In genomic region chr11:99043632-99044031, GRCm38 (mm10) we compare ENCODE assay signal across 10 mouse cellular contexts. TPM values are rescaled to one million over a fixed set of nuclear protein-coding genes. Genes with fewer than 3 reads are reported as not detected.
DNase-seq lines count a peak whose midpoint lies in the region; ATAC-seq and TF ChIP-seq lines count a peak whose summit lies in the region.
"Had no signal": no experiment of that assay in that cellular context is flagged by ENCODE, and none has a peak within 500 bp of the region (broad histone marks: within the 10 kb centered on the region; RNA-seq: fewer than 3 reads in every experiment).

No protein-coding gene starts in this region.

- no peaks in the 10 kb centered on the region for H3K27me3 ChIP-seq in heart, adult 2 months (ENCODE audit: control insufficient read depth, insufficient read depth, low read length)
- H3K27me3 ChIP-seq in neural tube, embryonic 11.5 days (ENCODE audit: control insufficient read depth, insufficient read depth, low read length) = no peaks in the 10 kb centered on the region
- no peaks in the 10 kb centered on the region for H3K27me3 ChIP-seq in limb, embryonic 11.5 days (ENCODE audit: control insufficient read depth, insufficient read depth, low read length)
- H3K27me3 ChIP-seq in hindbrain, embryonic 16.5 days (replicated peaks; ENCODE audit: control insufficient read depth, insufficient read depth, low read length) = no peaks in the 10 kb centered on the region

- no peak overlapping the region for H3K9ac ChIP-seq in heart, adult 2 months (ENCODE audit: low read depth, low read length)
- H3K9ac ChIP-seq in neural tube, embryonic 11.5 days (ENCODE audit: low read length) = no peak overlapping the region
- no peak overlapping the region for H3K9ac ChIP-seq in limb, embryonic 11.5 days (ENCODE audit: low read length)
- H3K9ac ChIP-seq in hindbrain, embryonic 16.5 days (ENCODE audit: low read depth, low read length) = no peak overlapping the region

- no peak for TF ChIP-seq EP300 in heart, adult 2 months (IDR thresholded peaks at IDR 0.05; ENCODE audit: insufficient read depth, low read depth, low read length)

- TF ChIP-seq CTCF in heart, adult 2 months (IDR thresholded peaks at IDR 0.05) = peak; percentile 39

- DNase-seq in heart, adult 2 months = peak in 1 of 2 experiments; percentile 27
- DNase-seq in heart, postnatal 4 days = no peak
- DNase-seq in neural tube, embryonic 11.5 days (ENCODE audit: low spot score) = no peak
- DNase-seq in neural tube, embryonic 10.5 days (ENCODE audit: extremely low spot score, low spot score) = no peak
- DNase-seq in limb, embryonic 11.5 days (ENCODE audit: low spot score) = no peak
- DNase-seq in embryo, embryonic 9.5 days (ENCODE audit: extremely low spot score) = no peak
- no peak for DNase-seq in frontal cortex, adult 2 months (ENCODE audit: extremely low spot score in 1 of 2, low spot score in 1 of 2)
- DNase-seq: right cerebral cortex, postnatal 14 days had no signal

- ATAC-seq in neural tube, embryonic 11.5 days (ENCODE audit: insufficient read depth, low FRiP score, low TSS enrichment) = no peak
- ATAC-seq in limb, embryonic 11.5 days (ENCODE audit: insufficient number of reproducible peaks, low FRiP score, low TSS enrichment, low read depth) = no peak
- no peak for ATAC-seq in hindbrain, embryonic 16.5 days
- ATAC-seq: hindbrain, postnatal 0 days had no signal

- 43% methylated on average over 6 of the region's 6 CpGs for WGBS in heart, adult 2 months
- 87% methylated on average over 6 of the region's 6 CpGs for WGBS in neural tube, embryonic 11.5 days
- 65% methylated on average over 6 of the region's 6 CpGs for WGBS in limb, embryonic 11.5 days
- WGBS in hindbrain, embryonic 16.5 days = 84% methylated on average over 6 of the region's 6 CpGs

- H3K79me2 ChIP-seq in heart, adult 2 months (replicated peaks; ENCODE audit: control insufficient read depth, insufficient read depth, low read length) = no peaks in the 10 kb centered on the region

- peak overlapping the region; percentile 7; the same call in 1 of the 2 replicates for H3K4me2 ChIP-seq in neural tube, embryonic 11.5 days (ENCODE audit: low read depth)
- peak overlapping the region; percentile 50 for H3K4me2 ChIP-seq in limb, embryonic 11.5 days (ENCODE audit: low read depth, severe bottlenecking)
- H3K4me2 ChIP-seq in hindbrain, embryonic 16.5 days (ENCODE audit: low read length) = no peak overlapping the region

- intact Hi-C loops in heart, adult 2 months (cut with DNase I) = loop anchor here (5.0 kb wide), 1 partner anchor 121 kb away; no protein-coding TSS in a partner anchor

- H3K36me3 ChIP-seq in heart, adult 2 months (ENCODE audit: control insufficient read depth, insufficient read depth, low read length) = no peaks in the 10 kb centered on the region
- H3K36me3 ChIP-seq in neural tube, embryonic 11.5 days (ENCODE audit: control insufficient read depth, insufficient read depth, low read length) = peaks cover 9% of the 10 kb centered on the region
- H3K36me3 ChIP-seq in limb, embryonic 11.5 days (ENCODE audit: control insufficient read depth, insufficient read depth, low read length) = peaks cover 6% of the 10 kb centered on the region; the same call in 1 of the 2 replicates
- H3K36me3 ChIP-seq in hindbrain, embryonic 16.5 days (ENCODE audit: control insufficient read depth, insufficient read depth, low read length) = no peaks in the 10 kb centered on the region

- no peak for TF ChIP-seq POLR2A in heart, adult 2 months (IDR thresholded peaks at IDR 0.05; ENCODE audit: insufficient read depth, low read depth, low read length)

- H3K4me1 ChIP-seq in heart, adult 2 months (ENCODE audit: control insufficient read depth, insufficient read depth, low read length) = peaks cover 20% of the 10 kb centered on the region
- peaks cover 21% of the 10 kb centered on the region; the same call in 1 of the 2 replicates for H3K4me1 ChIP-seq in neural tube, embryonic 11.5 days (ENCODE audit: control insufficient read depth, insufficient read depth, low read length)
- H3K4me1 ChIP-seq in limb, embryonic 11.5 days (ENCODE audit: control insufficient read depth, insufficient read depth, low read length) = peaks cover 51% of the 10 kb centered on the region
- peaks cover 23% of the 10 kb centered on the region for H3K4me1 ChIP-seq in hindbrain, embryonic 16.5 days (ENCODE audit: control insufficient read depth, insufficient read depth, low read depth, low read length)

- peak overlapping the region; percentile 53 for H3K27ac ChIP-seq in heart, adult 2 months
- H3K27ac ChIP-seq in neural tube, embryonic 11.5 days (ENCODE audit: low read depth, low read length) = no peak overlapping the region
- no peak overlapping the region for H3K27ac ChIP-seq in limb, embryonic 11.5 days (replicated peaks; ENCODE audit: low read depth, low read length)
- H3K27ac ChIP-seq in hindbrain, embryonic 16.5 days (ENCODE audit: low read depth, low read length) = no peak overlapping the region

- no peaks in the 10 kb centered on the region for H3K9me3 ChIP-seq in neural tube, embryonic 11.5 days (ENCODE audit: control insufficient read depth, low read length)
- H3K9me3 ChIP-seq in limb, embryonic 11.5 days (ENCODE audit: control insufficient read depth, low read length) = no peaks in the 10 kb centered on the region
- H3K9me3 ChIP-seq in hindbrain, embryonic 16.5 days (ENCODE audit: control insufficient read depth, low read length) = no peaks in the 10 kb centered on the region

- no peak overlapping the region for H3K4me3 ChIP-seq in heart, adult 2 months
- no peak overlapping the region for H3K4me3 ChIP-seq in neural tube, embryonic 11.5 days (ENCODE audit: low read depth, low read length)
- peak overlapping the region; percentile 29 for H3K4me3 ChIP-seq in limb, embryonic 11.5 days (ENCODE audit: low read depth, low read length)
- H3K4me3 ChIP-seq in hindbrain, embryonic 16.5 days (ENCODE audit: low read length) = no peak overlapping the region

RNA-seq across cellular contexts. Expression of gene Igfbp4, which starts 2.6 kb away (rescaled TPM):
- 10 to 100 TPM; 81.8 to 84.2 TPM for total RNA-seq in heart, adult 2 months (2021)
- 163 and 216 TPM in 2 replicates for polyA plus RNA-seq in heart, adult 2 months (2012; rRNA removed)
- 100 to 1,000 TPM; 204 to 217 TPM for total RNA-seq in heart, postnatal 4 days (2021)
- 353 and 365 TPM in 2 replicates for polyA plus RNA-seq in neural tube, embryonic 11.5 days (2014; fragmentation: Nextera tagmentation; extraction: Ambion mirVana)
- 799 and 884 TPM in 2 replicates for polyA plus RNA-seq in limb, embryonic 11.5 days (2014; fragmentation: Nextera tagmentation; extraction: Ambion mirVana)
- polyA plus RNA-seq in frontal cortex, adult 2 months (2012; rRNA removed) = 64.3 and 86.3 TPM in 2 replicates
- 120 and 161 TPM in 2 replicates for polyA plus RNA-seq in hindbrain, embryonic 16.5 days (2015; fragmentation: Nextera tagmentation; extraction: Ambion mirVana)

RNA-seq across cellular contexts. Expression of gene Top2a, which starts 19.6 kb away (rescaled TPM):
- 1 to 10 TPM; 1.4 to 2.3 TPM for total RNA-seq in heart, adult 2 months (2021)
- polyA plus RNA-seq in heart, adult 2 months (2012; rRNA removed) = 0.27 and 0.56 TPM in 2 replicates
- total RNA-seq in heart, postnatal 4 days (2021) = 100 to 1,000 TPM; 174 to 191 TPM
- 338 and 339 TPM in 2 replicates for polyA plus RNA-seq in neural tube, embryonic 11.5 days (2014; fragmentation: Nextera tagmentation; extraction: Ambion mirVana)
- 422 and 448 TPM in 2 replicates for polyA plus RNA-seq in limb, embryonic 11.5 days (2014; fragmentation: Nextera tagmentation; extraction: Ambion mirVana)
- 2.1 and 3.1 TPM in 2 replicates for polyA plus RNA-seq in frontal cortex, adult 2 months (2012; rRNA removed)
- polyA plus RNA-seq in hindbrain, embryonic 16.5 days (2015; fragmentation: Nextera tagmentation; extraction: Ambion mirVana) = 33.1 and 44.9 TPM in 2 replicates

RNA-seq across cellular contexts. Expression of gene Tns4, which starts 45.5 kb away (rescaled TPM):
- total RNA-seq in heart, adult 2 months (2021) = under 1 TPM; 0.16 to 0.23 TPM
- polyA plus RNA-seq in heart, adult 2 months (2012; rRNA removed) = 0.49 and 1.1 TPM in 2 replicates
- total RNA-seq in heart, postnatal 4 days (2021) = under 1 TPM in 1 of 2 experiments, not detected in 1; 0.14 TPM
- polyA plus RNA-seq in neural tube, embryonic 11.5 days (2014; fragmentation: Nextera tagmentation; extraction: Ambion mirVana) = 0.46 and 0.62 TPM in 2 replicates
- 1.2 and 1.6 TPM in 2 replicates for polyA plus RNA-seq in limb, embryonic 11.5 days (2014; fragmentation: Nextera tagmentation; extraction: Ambion mirVana)
- 0.19 and 0.34 TPM in 2 replicates for polyA plus RNA-seq in frontal cortex, adult 2 months (2012; rRNA removed)
- polyA plus RNA-seq in hindbrain, embryonic 16.5 days (2015; fragmentation: Nextera tagmentation; extraction: Ambion mirVana) = 0.16 TPM in 2 replicates
